Mouse (Mus musculus): ENCODE measurements around the gene Mrps10.

- no peak for TF ChIP-seq POLR2A (IDR thresholded peaks at IDR 0.05; ENCODE audit: borderline replicate concordance, control insufficient read depth, low read depth, low read length)
- no peak for TF ChIP-seq CTCF (IDR thresholded peaks at IDR 0.05; ENCODE audit: control insufficient read depth, insufficient read depth, low read length)
Measured at GRCm38 (mm10) chr17:47385145-47385544, 16.5 kb downstream of the Mrps10 start, which contains the start of gene Guca1b.
